Mouse (Mus musculus): ENCODE measurements at regions not wholly inside any gene's neighbourhood (a gene's known extent, or its start where the extent isn't known, plus 50 kb on each side); places are given as distances from the start of the nearest gene placed in this dataset.

- TF ChIP-seq POLR2A (IDR thresholded peaks at IDR 0.05; ENCODE audit: borderline replicate concordance, extremely low read depth, insufficient read depth, insufficient read length, poor library complexity, severe bottlenecking), result no peak
- no peak for TF ChIP-seq CTCF (IDR thresholded peaks at IDR 0.05; ENCODE audit: borderline replicate concordance, extremely low read depth, insufficient read depth, insufficient read length)
Observed at GRCm38 (mm10) chr1:120801248-120801979, 199.2 kb downstream of the En1 start.
